In the genomic region with DNA sequence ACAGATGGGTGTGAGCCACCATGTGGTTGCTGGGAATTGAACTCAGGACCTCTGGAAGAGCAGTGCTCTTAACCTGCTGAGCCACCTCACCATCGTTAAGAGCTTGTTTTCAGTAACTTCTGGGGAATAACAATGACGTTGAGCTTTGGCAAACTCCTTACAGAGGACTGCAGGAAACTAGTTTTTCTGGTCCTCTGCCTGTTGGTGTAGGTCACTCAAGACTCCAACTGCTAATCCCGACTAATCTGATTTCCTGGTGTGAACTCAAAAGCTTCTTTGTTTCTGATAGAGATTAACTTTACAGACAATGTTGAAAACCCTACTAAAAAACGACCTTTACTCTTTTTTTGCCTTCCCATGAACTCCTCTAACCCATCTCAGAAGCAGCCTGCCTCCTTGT, we compare ENCODE assay signal across 13 mouse cellular contexts. TPM values are rescaled to one million over a fixed set of nuclear protein-coding genes. Genes with fewer than 3 reads are reported as not detected.
"Had no signal": no experiment of that assay in that cellular context is flagged by ENCODE, and none has a peak within 500 bp of the region (broad histone marks: within the 10 kb centered on the region; RNA-seq: fewer than 3 reads in every experiment).

No protein-coding gene starts in this region.

- H3K27ac ChIP-seq: kidney, embryonic 15.5 days; left cerebral cortex, adult 2 months; limb, embryonic 10.5 days; liver, embryonic 12.5 days; lung, embryonic 15.5 days; midbrain, embryonic 12.5 days; neural tube, embryonic 13.5 days had no signal

- H3K36me3 ChIP-seq: kidney, embryonic 15.5 days; limb, embryonic 10.5 days; liver, embryonic 12.5 days; lung, embryonic 15.5 days; midbrain, embryonic 12.5 days; neural tube, embryonic 13.5 days had no signal

- H3K27me3 ChIP-seq: kidney, embryonic 15.5 days; lung, embryonic 15.5 days; midbrain, embryonic 12.5 days; neural tube, embryonic 13.5 days had no signal

- ATAC-seq: inflammation-experienced regulatory T-cells, adult 6 months; liver, embryonic 12.5 days; midbrain, embryonic 16.5 days had no signal

- H3K4me1 ChIP-seq: lung, embryonic 15.5 days had no signal

- H3K4me2 ChIP-seq: kidney, embryonic 15.5 days; liver, embryonic 12.5 days; lung, embryonic 15.5 days; midbrain, embryonic 12.5 days; neural tube, embryonic 13.5 days had no signal

- H3K9ac ChIP-seq: kidney, embryonic 15.5 days; liver, embryonic 12.5 days; lung, embryonic 15.5 days; midbrain, embryonic 12.5 days; neural tube, embryonic 13.5 days had no signal

- H3K9me3 ChIP-seq: kidney, embryonic 15.5 days; limb, embryonic 10.5 days; liver, embryonic 12.5 days; lung, embryonic 15.5 days; midbrain, embryonic 12.5 days; neural tube, embryonic 13.5 days had no signal

- H3K4me3 ChIP-seq: kidney, embryonic 15.5 days; left cerebral cortex, adult 2 months; limb, embryonic 10.5 days; liver, embryonic 12.5 days; lung, embryonic 15.5 days; midbrain, embryonic 12.5 days; neural tube, embryonic 13.5 days had no signal

- DNase-seq: kidney, adult 18-20 months; kidney, postnatal 14 days; thymus, adult 2 months; thymus, postnatal 25 days had no signal

RNA-seq across cellular contexts. Expression of a gene that starts 49.0 kb away (rescaled TPM):
- polyA plus RNA-seq: inflammation-experienced regulatory T-cells, adult 6 months; midbrain, embryonic 12.5 days; midbrain, embryonic 16.5 days had no signal
